Mouse (Mus musculus): ENCODE measurements around the gene Lpin2.

The Lpin2 gene

GRCm38 (mm10) chr17:71268599-71268998 is 86.2 kb downstream of the Lpin2 start:
- no peak for DNase-seq

- DNase-seq: no peak
These were observed 91.5 kb downstream of the Lpin2 start for GRCm38 (mm10) chr17:71273901-71274300.

- no peak for DNase-seq
These were observed 94.4 kb downstream of the Lpin2 start for GRCm38 (mm10) chr17:71276771-71277170.

GRCm38 (mm10) chr17:71277701-71278491 is 95.5 kb downstream of the Lpin2 start:
- DNase-seq: no peak

GRCm38 (mm10) chr17:71282716-71283115 is 100.4 kb downstream of the Lpin2 start:
- no peak for DNase-seq

- DNase-seq: no peak
These were observed 100.9 kb downstream of the Lpin2 start for GRCm38 (mm10) chr17:71283237-71283636.

GRCm38 (mm10) chr17:71284890-71285289 is 102.5 kb downstream of the Lpin2 start:
- no peak for DNase-seq

GRCm38 (mm10) chr17:71285929-71286328 is 103.6 kb downstream of the Lpin2 start:
- no peak for DNase-seq

GRCm38 (mm10) chr17:71287586-71287985 is 105.2 kb downstream of the Lpin2 start:
- no peak for DNase-seq

- no peak for DNase-seq
These were observed 105.9 kb downstream of the Lpin2 start for GRCm38 (mm10) chr17:71288145-71288758.

- DNase-seq: no peak
These were observed 106.6 kb downstream of the Lpin2 start for GRCm38 (mm10) chr17:71288808-71289548.

GRCm38 (mm10) chr17:71289572-71290176 is 107.3 kb downstream of the Lpin2 start:
- no peak for DNase-seq

- DNase-seq: no peak
These were observed 108.4 kb downstream of the Lpin2 start for GRCm38 (mm10) chr17:71290486-71291410.

GRCm38 (mm10) chr17:71291897-71292420 is 109.6 kb downstream of the Lpin2 start:
- no peak for DNase-seq

GRCm38 (mm10) chr17:71292897-71293296 is 110.5 kb downstream of the Lpin2 start:
- DNase-seq: no peak

- no peak for DNase-seq
These were observed 112.2 kb downstream of the Lpin2 start for GRCm38 (mm10) chr17:71294570-71294969.
